Mouse (Mus musculus) heart, embryonic 16.5 days (tissue): ENCODE data around the gene 4930404N11Rik. TPM values are rescaled to one million over a fixed set of nuclear protein-coding genes. Genes with fewer than 3 reads are reported as not detected.

Experiments
- ATAC-seq: fragments of 200-750 bp; cut with Nextera tagmentation; replicated peaks from 2 replicates; pipeline ENCODE4 v1.8.0; 2017; ENCODE audit warnings: moderate number of reproducible peaks; ENCODE audit not compliant: insufficient read depth, low FRiP score; ENCODE audit errors: extremely low read depth
- H3K27ac ChIP-seq: fragments of 300-500 bp; sonication (generic); 2 replicates; pipeline ENCODE4 v1.5.1; 2014; ENCODE audit warnings: mild to moderate bottlenecking, low read length, control low read depth, moderate library complexity
- H3K27me3 ChIP-seq: fragments of 300-500 bp; sonication (generic); 2 replicates; pipeline ENCODE4 v1.6.1; 2014; ENCODE audit warnings: low read length, mixed read lengths; ENCODE audit not compliant: control insufficient read depth, insufficient read depth
- H3K36me3 ChIP-seq: fragments of 300-500 bp; sonication (generic); 2 replicates; pipeline ENCODE4 v1.6.1; 2014; ENCODE audit not compliant: control insufficient read depth, insufficient read depth
- H3K4me1 ChIP-seq: fragments of 300-500 bp; sonication (generic); 2 replicates; pipeline ENCODE4 v1.6.1; 2014; ENCODE audit warnings: low read length, mixed read lengths; ENCODE audit not compliant: control insufficient read depth, insufficient read depth
- H3K4me2 ChIP-seq: fragments of 300-500 bp; sonication (generic); 2 replicates; pipeline ENCODE4 v1.6.1; 2014; ENCODE audit warnings: low read depth, mild to moderate bottlenecking, control low read depth, low read length
- H3K4me3 ChIP-seq: fragments of 300-500 bp; sonication (generic); 2 replicates; pipeline ENCODE4 v1.5.1; 2014; ENCODE audit warnings: mild to moderate bottlenecking, control low read depth, low read length
- H3K9ac ChIP-seq: fragments of 300-500 bp; sonication (generic); 2 replicates; pipeline ENCODE4 v1.6.1; 2014; ENCODE audit warnings: low read length, control low read depth
- H3K9me3 ChIP-seq: fragments of 300-500 bp; sonication (generic); replicated peaks from 2 replicates; pipeline ENCODE4 v1.6.1; 2016; ENCODE audit warnings: low read length; ENCODE audit not compliant: control insufficient read depth
- WGBS: fragments of 180-500 bp; shearing (Covaris S2); extraction: QIAGEN DNeasy Blood & Tissue Kit; methylation state at CpG from one replicate; pipeline ENCODE4 v1.1.7; 2014; 5-methylcytosine and 5-hydroxymethylcytosine counted together
- polyA plus RNA-seq: library from polyadenylated mRNA; unstranded; fragments of >200 nt; fragmentation: Nextera tagmentation; extraction: Ambion mirVana; gene quantifications from 2 replicates; pipeline ENCODE4 v1.2.1, GENCODE M21; 2015

The 4930404N11Rik gene
- 1.8 and 1.9 TPM in 2 replicates for polyA plus RNA-seq

DNA sequence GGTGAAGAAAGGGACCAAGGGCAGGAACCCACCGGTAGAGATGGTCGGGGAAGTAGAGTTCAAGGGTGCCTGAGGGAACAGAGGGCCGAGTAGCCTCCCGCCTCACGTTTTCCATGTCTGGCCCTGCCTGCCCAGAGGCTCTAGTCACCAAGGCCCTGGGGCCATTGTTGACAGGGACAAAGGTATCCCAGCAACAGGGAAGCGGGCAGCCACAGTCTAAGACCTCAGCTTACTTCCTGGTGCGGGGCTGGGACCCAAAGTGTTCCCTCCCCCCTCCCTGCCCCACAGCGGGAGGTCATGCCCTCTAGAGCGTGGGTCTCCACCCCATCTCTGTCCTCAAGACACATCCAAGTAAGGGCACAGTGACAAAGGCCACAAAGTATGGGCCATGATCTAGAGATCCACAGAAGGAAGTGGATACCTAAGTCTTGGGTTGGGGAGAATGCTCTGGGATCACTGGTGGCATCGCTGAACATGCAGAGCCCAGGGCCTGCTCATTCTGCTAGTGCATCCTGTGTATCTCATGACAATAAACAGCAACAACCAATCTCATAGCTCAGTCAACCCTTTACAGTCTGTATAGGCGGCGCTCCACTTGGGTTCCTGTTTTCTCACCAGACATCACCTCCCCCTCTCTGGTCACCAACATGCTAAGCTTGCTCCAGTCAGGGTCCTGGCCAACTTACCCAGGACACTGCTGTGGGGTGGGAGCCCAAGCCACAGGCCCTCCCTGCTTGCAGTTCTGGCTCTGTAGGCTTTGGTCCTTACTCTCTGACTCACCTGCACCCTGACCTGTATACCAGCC lies at the start of gene 4930404N11Rik:
Gene 4930404N11Rik (minus strand): TSS at position 145 of the 805 bp plus-strand sequence.
- H3K9ac ChIP-seq, result peak within 1 kb of the TSS; percentile 70
- peaks cover 46% of the 10 kb centered on the region for H3K36me3 ChIP-seq
- peak within 1 kb of the TSS; percentile 46 for H3K4me3 ChIP-seq
- ATAC-seq, result no peak
- no peak within 1 kb of the TSS for H3K27ac ChIP-seq
- H3K27me3 ChIP-seq, result no peaks in the 10 kb centered on the region
- peaks cover 37% of the 10 kb centered on the region for H3K4me1 ChIP-seq
- peak within 1 kb of the TSS; percentile 68 for H3K4me2 ChIP-seq
- H3K9me3 ChIP-seq, result no peaks in the 10 kb centered on the region
- WGBS, result 33% methylated on average over 12 of the region's 12 CpGs

DNA sequence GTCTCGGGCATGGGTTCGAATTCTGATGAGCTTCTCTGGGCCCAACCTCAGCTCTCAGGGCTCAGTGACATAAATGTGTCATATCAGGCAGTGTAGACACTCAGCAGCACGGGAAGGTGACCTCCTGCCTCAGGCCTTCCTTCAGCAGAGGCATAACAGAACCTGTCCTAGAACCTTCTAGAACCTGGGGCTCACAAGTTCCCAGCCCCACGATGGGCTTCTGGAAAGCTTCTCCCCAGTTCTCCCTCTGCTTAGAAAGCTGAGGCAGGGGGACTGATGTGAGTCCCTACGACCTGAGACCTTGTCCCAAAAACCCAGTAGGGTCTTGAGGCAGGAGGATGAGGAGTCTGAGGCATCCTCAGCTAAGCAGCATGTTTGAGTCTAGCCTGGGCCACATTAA lies 49.5 kb upstream of the 4930404N11Rik start:
- Histone ChIP-seq H3K9ac (peak overlapping the region; percentile 17; the same call in 1 of the 2 replicates), H3K4me2 (no peak overlapping the region), H3K9me3 (no peaks in the 10 kb centered on the region), H3K36me3 (peaks cover 4% of the 10 kb centered on the region), H3K27me3 (no peaks in the 10 kb centered on the region), H3K4me1 (peaks cover 88% of the 10 kb centered on the region), H3K27ac (no peak overlapping the region), H3K4me3 (no peak overlapping the region)
- no peak for ATAC-seq
- 83% methylated on average over 5 of the region's 5 CpGs for WGBS

DNA sequence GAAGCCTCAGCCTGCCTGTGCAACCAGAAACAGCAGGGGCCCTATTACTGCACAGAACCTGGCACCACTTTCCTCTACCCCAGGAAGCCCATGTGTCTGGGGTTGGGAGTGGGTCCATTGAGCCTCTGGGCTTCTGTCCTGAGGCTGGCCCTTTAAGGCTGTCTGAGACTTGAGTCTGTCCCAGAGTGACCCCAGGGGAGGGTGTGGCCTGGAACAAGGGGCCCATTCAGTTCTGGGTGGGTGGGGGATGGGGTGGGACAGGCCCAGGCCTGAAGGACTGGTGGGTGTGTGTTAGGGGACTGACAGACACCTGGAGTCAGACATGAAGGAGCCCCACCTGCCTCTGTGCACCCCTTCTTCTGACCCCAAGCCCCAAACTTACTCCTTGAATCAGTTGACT lies 49.1 kb upstream of the 4930404N11Rik start:
- H3K9me3 ChIP-seq, result no peaks in the 10 kb centered on the region
- H3K4me1 ChIP-seq, result peaks cover 93% of the 10 kb centered on the region
- peak overlapping the region; percentile 44 for H3K9ac ChIP-seq
- no peak for ATAC-seq
- H3K4me3 ChIP-seq, result no peak overlapping the region
- no peaks in the 10 kb centered on the region for H3K27me3 ChIP-seq
- no peak overlapping the region for H3K4me2 ChIP-seq
- 0 out of 2 replicates have a peak, but pooled peaks cover 2% of the 10 kb centered on the region for H3K36me3 ChIP-seq
- no peak overlapping the region for H3K27ac ChIP-seq

DNA sequence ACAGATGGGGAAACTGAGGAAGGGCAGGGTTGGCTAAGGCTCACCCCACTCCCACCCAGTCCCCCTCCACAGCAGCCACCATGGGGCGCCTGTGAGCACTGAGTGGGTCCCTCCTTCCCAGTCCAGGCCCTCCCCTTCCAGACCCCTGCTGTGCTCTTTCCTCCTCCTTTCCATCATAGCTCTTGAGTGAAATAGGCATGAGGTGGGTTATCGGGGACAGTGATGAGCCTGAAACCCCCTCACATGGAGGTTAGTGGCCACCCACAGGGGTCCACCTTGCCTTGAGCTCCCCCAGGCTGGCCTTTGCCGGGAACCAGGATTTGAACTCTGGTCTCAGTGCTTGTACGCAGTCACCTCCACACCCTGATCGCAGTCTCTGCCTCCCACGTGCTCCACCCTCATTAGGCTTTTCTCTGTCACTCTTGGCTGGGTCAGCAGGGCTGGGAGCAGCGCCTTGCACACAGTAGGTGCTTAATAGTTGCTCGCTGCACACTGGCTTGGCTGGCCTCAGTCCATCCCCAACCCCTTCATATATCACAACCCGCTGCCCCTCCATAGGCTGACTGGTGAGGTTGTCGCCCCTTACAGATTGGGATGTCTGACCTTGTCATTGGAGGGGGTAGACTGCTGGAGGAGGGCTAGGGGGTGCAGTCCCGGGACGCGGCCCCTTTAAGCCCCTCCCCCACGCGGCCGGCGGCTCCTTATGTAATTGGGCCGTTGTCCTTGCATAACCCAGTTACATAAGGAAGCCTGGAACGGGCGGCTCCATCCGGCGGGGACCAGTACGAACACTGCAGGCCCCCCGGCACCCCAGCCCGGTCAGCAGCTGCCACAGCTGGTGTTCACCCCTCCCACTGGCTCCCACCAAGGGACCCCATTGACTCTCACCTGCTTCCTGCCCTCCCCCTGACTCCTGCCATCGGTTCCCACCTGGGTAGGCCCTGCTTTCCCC lies 48.0 kb upstream of the 4930404N11Rik start:
- H3K27ac ChIP-seq, result peak overlapping the region; percentile 100

DNA sequence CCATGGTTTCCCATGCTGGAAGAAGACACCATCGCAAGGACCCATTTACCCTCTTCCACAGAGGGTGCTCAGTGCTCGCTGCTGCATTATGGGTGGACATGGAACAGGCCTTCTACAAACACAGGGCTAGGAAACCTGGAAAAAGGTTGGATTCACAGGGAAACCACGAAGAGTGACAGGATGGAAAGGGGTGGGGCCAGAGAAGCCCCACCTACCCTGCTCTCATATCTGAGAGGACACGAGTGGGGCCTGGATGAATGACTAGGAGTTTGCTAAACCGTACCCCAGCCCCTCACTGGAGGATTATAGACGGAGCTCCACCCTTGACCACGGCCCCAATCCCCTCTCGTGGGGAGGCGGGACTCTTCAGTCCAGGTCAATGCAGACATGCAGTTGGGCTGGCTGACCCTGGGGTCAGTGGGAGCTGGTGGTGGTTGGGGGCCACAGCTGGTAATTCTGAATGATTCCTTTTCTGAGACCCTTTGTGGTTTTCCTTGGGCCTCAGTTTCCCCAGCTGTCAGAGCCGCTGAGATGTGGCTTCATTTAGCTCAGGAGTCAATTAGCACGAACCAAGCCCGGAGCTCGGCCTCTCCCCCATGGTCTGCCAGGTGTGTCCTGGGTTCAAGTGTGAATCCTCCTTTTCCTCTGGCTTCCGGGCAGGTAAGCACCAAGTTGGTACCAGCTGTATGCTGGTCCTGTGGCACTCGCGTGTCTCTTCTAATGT lies 47.1 kb upstream of the 4930404N11Rik start:
- peak overlapping the region; percentile 67 for H3K9ac ChIP-seq
- 70% methylated on average over 16 of the region's 16 CpGs for WGBS

More for the DNA sequence above, 48.0 kb upstream of the 4930404N11Rik start:
- Histone ChIP-seq H3K27me3 (no peaks in the 10 kb centered on the region), H3K9me3 (no peaks in the 10 kb centered on the region), H3K9ac (peak overlapping the region; percentile 44), H3K4me2 (peak overlapping the region; percentile 52), H3K4me3 (0 out of 2 replicates have a peak overlapping the region, but pooled peaks have one; percentile 19), H3K4me1 (peaks cover 93% of the 10 kb centered on the region), H3K36me3 (0 out of 2 replicates have a peak, but pooled peaks cover 2% of the 10 kb centered on the region)
- no peak for ATAC-seq
- 34% methylated on average over 26 of the region's 26 CpGs for WGBS

DNA sequence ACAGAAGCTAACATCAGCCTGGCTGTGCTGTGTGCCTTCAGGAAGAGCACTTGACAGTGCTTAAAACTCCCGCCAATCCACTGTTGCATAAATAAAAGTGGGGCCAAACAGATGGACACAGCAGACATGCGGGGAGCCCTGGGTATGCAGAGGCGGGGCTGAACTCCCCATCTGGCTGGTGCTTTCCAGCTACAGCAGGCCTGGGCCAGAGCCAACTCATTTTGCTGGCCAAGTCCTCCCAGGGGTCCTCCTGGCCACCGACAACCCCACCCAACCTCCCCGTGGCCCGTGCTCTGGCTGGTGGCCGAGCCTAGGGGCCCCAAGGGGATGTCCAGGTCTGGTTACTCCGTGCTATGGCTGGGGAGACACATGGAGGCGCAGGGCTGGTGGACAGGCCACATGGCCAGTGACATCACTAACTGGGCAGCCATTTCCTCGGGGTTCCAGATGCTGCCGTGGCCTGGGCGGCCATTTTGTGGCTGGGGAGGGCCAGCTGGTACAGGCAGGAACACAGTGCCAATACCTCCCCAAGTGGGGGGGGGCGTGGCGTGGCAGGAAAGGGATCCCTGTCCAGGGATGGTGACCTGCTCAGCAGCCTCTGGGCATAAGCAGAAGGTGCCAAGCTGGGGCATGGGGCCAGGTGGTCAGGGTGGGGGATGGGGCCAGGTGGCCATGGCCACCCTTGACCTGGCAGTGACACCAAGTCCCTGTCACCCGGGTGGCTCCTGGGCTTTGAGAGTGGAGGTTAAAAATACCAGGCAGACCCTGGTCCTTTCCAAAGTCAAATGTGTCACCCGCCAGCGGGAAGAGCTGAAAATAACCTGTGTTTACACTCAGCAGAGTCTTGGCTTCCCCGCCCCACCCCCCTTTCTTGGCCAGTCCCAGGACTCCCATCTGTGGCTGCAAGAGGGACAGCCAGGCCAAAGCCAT lies 46.1 kb upstream of the 4930404N11Rik start:
- H3K9me3 ChIP-seq, result no peaks in the 10 kb centered on the region
- H3K27me3 ChIP-seq, result no peaks in the 10 kb centered on the region
- peaks cover 91% of the 10 kb centered on the region for H3K4me1 ChIP-seq
- H3K4me2 ChIP-seq, result peak overlapping the region; percentile 55
- peak; percentile 50 for ATAC-seq
- H3K36me3 ChIP-seq, result 0 out of 2 replicates have a peak, but pooled peaks cover 2% of the 10 kb centered on the region
- 27% methylated on average over 18 of the region's 18 CpGs for WGBS
- peak overlapping the region; percentile 100 for H3K27ac ChIP-seq
- H3K9ac ChIP-seq, result peak overlapping the region; percentile 67
- peak overlapping the region; percentile 13; the same call in 1 of the 2 replicates for H3K4me3 ChIP-seq

More for the DNA sequence above, 47.1 kb upstream of the 4930404N11Rik start:
- H3K4me2 ChIP-seq, result peak overlapping the region; percentile 55
- H3K27ac ChIP-seq, result peak overlapping the region; percentile 100
- ATAC-seq, result no peak
- no peaks in the 10 kb centered on the region for H3K9me3 ChIP-seq
- H3K36me3 ChIP-seq, result 0 out of 2 replicates have a peak, but pooled peaks cover 2% of the 10 kb centered on the region
- peaks cover 92% of the 10 kb centered on the region for H3K4me1 ChIP-seq
- H3K4me3 ChIP-seq, result no peak overlapping the region
- H3K27me3 ChIP-seq, result no peaks in the 10 kb centered on the region

DNA sequence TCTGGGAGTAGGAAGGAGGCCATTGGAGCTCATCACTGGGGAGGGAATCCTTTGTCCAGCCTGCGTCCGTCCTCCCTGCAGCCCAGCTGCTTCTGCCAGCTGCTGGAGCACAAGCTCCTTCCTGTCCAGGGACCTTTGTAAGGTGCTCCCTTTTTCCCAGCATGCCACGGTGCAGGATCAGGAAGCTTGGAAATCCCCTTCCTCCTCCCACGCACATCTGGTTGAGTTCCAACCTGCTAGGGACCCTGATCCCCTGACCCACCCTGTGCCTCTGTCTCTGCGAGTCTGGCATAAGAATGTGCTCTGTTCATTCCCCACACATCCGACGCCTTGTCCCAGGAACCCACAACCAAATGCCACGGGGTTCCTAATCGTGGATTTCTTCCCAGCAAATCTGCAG lies 45.4 kb upstream of the 4930404N11Rik start:
- peak overlapping the region; percentile 50 for H3K9ac ChIP-seq

More for the DNA sequence above, 45.4 kb upstream of the 4930404N11Rik start:
- Histone ChIP-seq H3K4me1 (peaks cover 90% of the 10 kb centered on the region), H3K27ac (peak overlapping the region; percentile 100), H3K4me3 (no peak overlapping the region), H3K4me2 (peak overlapping the region; percentile 20; the same call in 1 of the 2 replicates), H3K27me3 (no peaks in the 10 kb centered on the region), H3K9me3 (no peaks in the 10 kb centered on the region), H3K36me3 (peaks cover 6% of the 10 kb centered on the region)
- 50% methylated on average over 9 of the region's 9 CpGs for WGBS
- no peak for ATAC-seq
